Mouse (Mus musculus) bone marrow macrophage, adult 2 months (primary cell): Measurements from ENCODE around the gene Stox2.

Experiments used
- CTCF ChIP-seq: IDR thresholded peaks from 2 replicates; pipeline ENCODE4 v1.5.1; 2012; ENCODE audit warnings: low read depth, mild to moderate bottlenecking, low read length, moderate library complexity
- POLR2A ChIP-seq: IDR thresholded peaks from 2 replicates; pipeline ENCODE4 v1.6.1; 2012; ENCODE audit warnings: mild to moderate bottlenecking, low read depth, low read length, borderline replicate concordance

GRCm38 (mm10) chr8:47388171-47388570, 58.0 kb downstream of the Stox2 start:
- no peak for TF ChIP-seq POLR2A
- TF ChIP-seq CTCF = no peak
